Mouse (Mus musculus) embryonic facial prominence, embryonic 14.5 days (tissue): ENCODE data around the gene Gm10118. TPM values are rescaled to one million over a fixed set of nuclear protein-coding genes. Genes with fewer than 3 reads are reported as not detected.

ENCODE experiments used
- ATAC-seq: fragments of 200-750 bp; cut with Nextera tagmentation; 2 replicates; pipeline ENCODE4 v1.8.0; 2017; ENCODE audit warnings: low read depth, moderate number of reproducible peaks, moderate TSS enrichment
- DNase-seq: peaks from one replicate; pipeline ENCODE4 v3.0.0-alpha.2; 2015; ENCODE audit warnings: low spot score
- H3K27ac ChIP-seq: fragments of 300-500 bp; sonication (generic); replicated peaks from 2 replicates; pipeline ENCODE4 v1.5.1; 2014; ENCODE audit warnings: low read depth, mild to moderate bottlenecking, low read length, moderate library complexity
- H3K27me3 ChIP-seq: fragments of 300-500 bp; sonication (generic); replicated peaks from 2 replicates; pipeline ENCODE4 v1.6.1; 2014; ENCODE audit warnings: low read length; ENCODE audit not compliant: control insufficient read depth, insufficient read depth
- H3K36me3 ChIP-seq: fragments of 300-500 bp; sonication (generic); 2 replicates; pipeline ENCODE4 v1.6.1; 2014; ENCODE audit warnings: low read length, mixed read lengths; ENCODE audit not compliant: control insufficient read depth, insufficient read depth
- H3K4me1 ChIP-seq: fragments of 300-500 bp; sonication (generic); 2 replicates; pipeline ENCODE4 v1.6.1; 2014; ENCODE audit warnings: antibody characterized with exemption, low read length; ENCODE audit not compliant: control insufficient read depth, insufficient read depth
- H3K4me2 ChIP-seq: fragments of 300-500 bp; sonication (generic); 2 replicates; pipeline ENCODE4 v1.6.1; 2014; ENCODE audit warnings: low read depth, mild to moderate bottlenecking, low read length, moderate library complexity, mixed read lengths
- H3K4me3 ChIP-seq: fragments of 300-500 bp; sonication (generic); 2 replicates; pipeline ENCODE4 v1.5.1; 2014; ENCODE audit warnings: low read depth, mild to moderate bottlenecking, low read length
- H3K9ac ChIP-seq: fragments of 300-500 bp; sonication (generic); 2 replicates; pipeline ENCODE4 v1.6.1; 2014; ENCODE audit warnings: low read depth, mild to moderate bottlenecking, low read length, moderate library complexity, mixed read lengths
- H3K9me3 ChIP-seq: fragments of 300-500 bp; sonication (generic); 2 replicates; pipeline ENCODE4 v1.6.1; 2016; ENCODE audit warnings: low read length; ENCODE audit not compliant: control insufficient read depth
- WGBS: fragments of 180-500 bp; shearing (Covaris S2); extraction: QIAGEN DNeasy Blood & Tissue Kit; methylation state at CpG from one replicate; pipeline ENCODE4 v1.1.7; 2014; 5-methylcytosine and 5-hydroxymethylcytosine counted together
- polyA plus RNA-seq: library from polyadenylated mRNA; unstranded; fragments of >200 nt; fragmentation: Nextera tagmentation; extraction: Ambion mirVana; gene quantifications from 2 replicates; pipeline ENCODE4 v1.2.1, GENCODE M21; 2014

The Gm10118 gene
- polyA plus RNA-seq = 0.20 and 0.54 TPM in 2 replicates

DNA sequence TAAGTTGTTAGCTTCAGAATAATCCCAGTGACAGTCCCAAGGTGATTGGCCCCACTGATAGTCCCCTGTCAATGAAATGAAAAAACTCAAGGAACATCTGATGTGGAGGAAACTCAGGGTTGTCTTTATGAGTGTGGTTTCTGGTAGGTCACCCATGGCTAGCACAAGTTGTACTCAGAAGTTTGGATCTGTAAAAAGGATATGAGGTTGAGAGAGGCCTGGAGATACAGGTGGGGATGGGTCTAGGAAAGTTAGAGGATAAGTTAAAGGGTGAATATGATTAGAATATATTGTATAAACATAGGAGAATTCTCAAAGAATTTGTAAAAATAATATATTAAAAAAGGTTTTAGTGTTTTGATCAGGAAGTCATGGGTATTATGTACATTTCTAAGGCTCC, at the start of gene Gm10118:
Gene Gm10118, minus strand, starts transcription at position 101 of the 400 bp plus-strand sequence.
- Histone ChIP-seq H3K4me1 (no peaks in the 10 kb centered on the region), H3K27me3 (no peaks in the 10 kb centered on the region), H3K27ac (no peak within 1 kb of the TSS), H3K36me3 (no peaks in the 10 kb centered on the region), H3K9me3 (no peaks in the 10 kb centered on the region), H3K4me3 (no peak within 1 kb of the TSS), H3K9ac (no peak within 1 kb of the TSS), H3K4me2 (no peak within 1 kb of the TSS)
- DNase-seq (no peak), ATAC-seq (no peak)

GRCm38 (mm10) chr10:63972300-63972699, 45.1 kb upstream of the Gm10118 start:
- no peak overlapping the region for H3K4me2 ChIP-seq
- no peak overlapping the region for H3K27ac ChIP-seq
- DNase-seq (no peak), ATAC-seq (no peak)
- no peak overlapping the region for H3K4me3 ChIP-seq
- H3K36me3 ChIP-seq = no peaks in the 10 kb centered on the region
- WGBS = 86% methylated on average over 2 of the region's 2 CpGs
- no peaks in the 10 kb centered on the region for H3K4me1 ChIP-seq
- no peaks in the 10 kb centered on the region for H3K27me3 ChIP-seq
- no peak overlapping the region for H3K9ac ChIP-seq
- no peaks in the 10 kb centered on the region for H3K9me3 ChIP-seq

GRCm38 (mm10) chr10:63954308-63954930, 27.2 kb upstream of the Gm10118 start:
- DNase-seq = peak; percentile 73
- Histone ChIP-seq H3K4me3 (no peak overlapping the region), H3K4me2 (no peak overlapping the region), H3K9ac (no peak overlapping the region), H3K4me1 (0 out of 2 replicates have a peak, but pooled peaks cover 4% of the 10 kb centered on the region), H3K27ac (no peak overlapping the region), H3K27me3 (no peaks in the 10 kb centered on the region), H3K9me3 (no peaks in the 10 kb centered on the region), H3K36me3 (no peaks in the 10 kb centered on the region)
- 12% methylated on average over 6 of the region's 7 CpGs for WGBS
- 0 out of 2 replicates have a peak, but pooled peaks have one; percentile 18 for ATAC-seq

- Histone ChIP-seq H3K27me3 (no peaks in the 10 kb centered on the region), H3K4me1 (0 out of 2 replicates have a peak, but pooled peaks cover 4% of the 10 kb centered on the region), H3K36me3 (no peaks in the 10 kb centered on the region), H3K9ac (no peak overlapping the region), H3K27ac (no peak overlapping the region), H3K9me3 (no peaks in the 10 kb centered on the region), H3K4me2 (no peak overlapping the region), H3K4me3 (no peak overlapping the region)
- ATAC-seq (no peak), DNase-seq (no peak)
- 93% methylated on average over 1 of the region's 1 CpGs for WGBS
Measured at GRCm38 (mm10) chr10:63951481-63951880, 24.2 kb upstream of the Gm10118 start.

DNA sequence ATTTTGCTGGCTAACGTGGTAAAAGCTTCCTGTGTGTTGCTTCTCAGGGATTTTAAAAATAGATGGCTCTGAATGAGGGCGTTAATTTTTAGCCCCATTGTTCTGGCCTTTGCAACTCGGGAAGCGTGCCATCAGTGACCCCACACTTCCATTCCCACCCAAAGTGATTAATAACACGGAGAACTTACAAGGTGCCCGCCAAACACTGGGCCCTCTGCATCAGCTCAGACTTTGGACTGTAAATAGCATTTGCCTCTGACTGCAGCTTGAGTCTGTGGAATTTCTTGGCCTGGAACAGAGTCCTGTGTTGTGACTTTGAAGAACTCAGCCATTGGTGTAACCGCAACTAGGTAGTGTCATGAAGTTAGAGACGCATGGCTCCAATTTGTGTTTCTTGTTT, 23.6 kb upstream of the Gm10118 start:
- Histone ChIP-seq H3K9ac (no peak overlapping the region), H3K36me3 (no peaks in the 10 kb centered on the region), H3K4me3 (no peak overlapping the region), H3K27me3 (no peaks in the 10 kb centered on the region), H3K9me3 (no peaks in the 10 kb centered on the region), H3K27ac (no peak overlapping the region), H3K4me1 (0 out of 2 replicates have a peak, but pooled peaks cover 4% of the 10 kb centered on the region), H3K4me2 (no peak overlapping the region)
- DNase-seq (peak; percentile 12), ATAC-seq (no peak)
- WGBS = 76% methylated on average over 8 of the region's 8 CpGs

DNA sequence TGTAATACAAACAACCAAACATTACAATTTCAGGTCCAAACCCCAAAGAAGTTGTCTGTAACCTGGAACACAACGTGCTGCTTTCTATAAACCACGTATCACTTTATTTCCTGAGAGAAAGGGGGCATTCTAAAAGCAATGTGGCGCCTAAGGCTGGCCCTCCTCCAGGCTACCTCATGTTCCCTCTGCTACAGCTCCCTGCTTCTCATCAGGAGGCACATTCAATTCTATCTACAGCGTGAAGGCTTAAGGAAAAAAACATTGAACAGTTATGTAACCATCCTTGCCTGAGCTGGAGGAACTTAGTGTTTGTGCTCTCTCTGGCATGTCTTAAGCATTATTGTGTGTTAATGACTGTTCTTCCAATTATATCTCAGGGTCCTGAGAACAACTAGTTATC, 20.0 kb upstream of the Gm10118 start:
- 69% methylated on average over 4 of the region's 4 CpGs for WGBS

GRCm38 (mm10) chr10:63945534-63945933, 18.3 kb upstream of the Gm10118 start:
- H3K4me3 ChIP-seq = no peak overlapping the region
- H3K4me1 ChIP-seq = no peaks in the 10 kb centered on the region
- no peaks in the 10 kb centered on the region for H3K36me3 ChIP-seq
- H3K9ac ChIP-seq = no peak overlapping the region
- no peak overlapping the region for H3K4me2 ChIP-seq
- H3K27ac ChIP-seq = no peak overlapping the region
- DNase-seq = no peak
- H3K27me3 ChIP-seq = no peaks in the 10 kb centered on the region
- WGBS = 64% methylated on average over 3 of the region's 3 CpGs
- H3K9me3 ChIP-seq = no peaks in the 10 kb centered on the region
- no peak for ATAC-seq

More for the DNA sequence above, 20.0 kb upstream of the Gm10118 start:
- DNase-seq (no peak), ATAC-seq (no peak)
- Histone ChIP-seq H3K27me3 (no peaks in the 10 kb centered on the region), H3K4me3 (no peak overlapping the region), H3K9ac (no peak overlapping the region), H3K36me3 (no peaks in the 10 kb centered on the region), H3K4me2 (no peak overlapping the region), H3K9me3 (no peaks in the 10 kb centered on the region), H3K27ac (no peak overlapping the region), H3K4me1 (no peaks in the 10 kb centered on the region)

- no peak overlapping the region for H3K4me2 ChIP-seq
- 73% methylated on average over 5 of the region's 5 CpGs for WGBS
- no peak overlapping the region for H3K4me3 ChIP-seq
- ATAC-seq = no peak
- H3K27ac ChIP-seq = no peak overlapping the region
- DNase-seq = no peak
- H3K4me1 ChIP-seq = no peaks in the 10 kb centered on the region
- no peaks in the 10 kb centered on the region for H3K36me3 ChIP-seq
- H3K9me3 ChIP-seq = no peaks in the 10 kb centered on the region
- no peak overlapping the region for H3K9ac ChIP-seq
- H3K27me3 ChIP-seq = no peaks in the 10 kb centered on the region
Measured at GRCm38 (mm10) chr10:63933946-63934345, 6.7 kb upstream of the Gm10118 start.

- no peak for DNase-seq
- H3K4me1 ChIP-seq = no peaks in the 10 kb centered on the region
- H3K9me3 ChIP-seq = no peaks in the 10 kb centered on the region
- no peak overlapping the region for H3K4me3 ChIP-seq
- no peak overlapping the region for H3K9ac ChIP-seq
- H3K27ac ChIP-seq = no peak overlapping the region
- no peak for ATAC-seq
- no peak overlapping the region for H3K4me2 ChIP-seq
- H3K36me3 ChIP-seq = no peaks in the 10 kb centered on the region
- H3K27me3 ChIP-seq = no peaks in the 10 kb centered on the region
Measured at GRCm38 (mm10) chr10:63908878-63909277, 18.4 kb downstream of the Gm10118 start.
